Mouse (Mus musculus): ENCODE results near the gene Nab2. TPM values are rescaled to one million over a fixed set of nuclear protein-coding genes. Genes with fewer than 3 reads are reported as not detected.

Gene Nab2
- polyA plus RNA-seq, 1 experiment from 2014 or later: 5.7 TPM

- WGBS: under 1% methylated on average over 67 of the region's 71 CpGs
- H3K4me3 ChIP-seq (ENCODE audit: low read depth, low read length): peak overlapping the region; percentile 87
- peaks cover 3% of the 10 kb centered on the region; the same call in 1 of the 2 replicates for H3K4me1 ChIP-seq (replicated peaks; ENCODE audit: control insufficient read depth, insufficient read depth, low read length)
- peak; percentile 94 for ATAC-seq (replicated peaks; ENCODE audit: low FRiP score)
- H3K9me3 ChIP-seq (ENCODE audit: control insufficient read depth, low read length): no peaks in the 10 kb centered on the region
- peak overlapping the region; percentile 76 for H3K9ac ChIP-seq (ENCODE audit: low read depth, low read length)
- peak; percentile 93 for DNase-seq (ENCODE audit: low spot score)
- no peaks in the 10 kb centered on the region for H3K36me3 ChIP-seq (ENCODE audit: control insufficient read depth, insufficient read depth, low read length)
- H3K4me2 ChIP-seq: peak overlapping the region; percentile 98
- no peaks in the 10 kb centered on the region for H3K27me3 ChIP-seq (replicated peaks; ENCODE audit: control insufficient read depth, insufficient read depth, low read length)
- peak overlapping the region; percentile 66 for H3K27ac ChIP-seq (ENCODE audit: low read depth, low read length)
These were observed 8.6 kb upstream of the Nab2 start for GRCm38 (mm10) chr10:127676691-127677548.

- H3K4me2 ChIP-seq: peak overlapping the region; percentile 58
- peak overlapping the region; percentile 3; the same call in 1 of the 2 replicates for H3K9ac ChIP-seq (ENCODE audit: low read depth, low read length)
- H3K4me3 ChIP-seq (ENCODE audit: low read depth, low read length): peak overlapping the region; percentile 87
- H3K4me1 ChIP-seq (replicated peaks; ENCODE audit: control insufficient read depth, insufficient read depth, low read length): peaks cover 3% of the 10 kb centered on the region; the same call in 1 of the 2 replicates
- no peaks in the 10 kb centered on the region for H3K9me3 ChIP-seq (ENCODE audit: control insufficient read depth, low read length)
- DNase-seq (ENCODE audit: low spot score): no peak
- no peaks in the 10 kb centered on the region for H3K36me3 ChIP-seq (ENCODE audit: control insufficient read depth, insufficient read depth, low read length)
- ATAC-seq (replicated peaks; ENCODE audit: low FRiP score): no peak
- no peak overlapping the region; the same call in 1 of the 2 replicates for H3K27ac ChIP-seq (ENCODE audit: low read depth, low read length)
- WGBS: 49% methylated on average over 5 of the region's 5 CpGs
- no peaks in the 10 kb centered on the region for H3K27me3 ChIP-seq (replicated peaks; ENCODE audit: control insufficient read depth, insufficient read depth, low read length)
These were observed 7.6 kb upstream of the Nab2 start for GRCm38 (mm10) chr10:127675859-127676398.

DNA sequence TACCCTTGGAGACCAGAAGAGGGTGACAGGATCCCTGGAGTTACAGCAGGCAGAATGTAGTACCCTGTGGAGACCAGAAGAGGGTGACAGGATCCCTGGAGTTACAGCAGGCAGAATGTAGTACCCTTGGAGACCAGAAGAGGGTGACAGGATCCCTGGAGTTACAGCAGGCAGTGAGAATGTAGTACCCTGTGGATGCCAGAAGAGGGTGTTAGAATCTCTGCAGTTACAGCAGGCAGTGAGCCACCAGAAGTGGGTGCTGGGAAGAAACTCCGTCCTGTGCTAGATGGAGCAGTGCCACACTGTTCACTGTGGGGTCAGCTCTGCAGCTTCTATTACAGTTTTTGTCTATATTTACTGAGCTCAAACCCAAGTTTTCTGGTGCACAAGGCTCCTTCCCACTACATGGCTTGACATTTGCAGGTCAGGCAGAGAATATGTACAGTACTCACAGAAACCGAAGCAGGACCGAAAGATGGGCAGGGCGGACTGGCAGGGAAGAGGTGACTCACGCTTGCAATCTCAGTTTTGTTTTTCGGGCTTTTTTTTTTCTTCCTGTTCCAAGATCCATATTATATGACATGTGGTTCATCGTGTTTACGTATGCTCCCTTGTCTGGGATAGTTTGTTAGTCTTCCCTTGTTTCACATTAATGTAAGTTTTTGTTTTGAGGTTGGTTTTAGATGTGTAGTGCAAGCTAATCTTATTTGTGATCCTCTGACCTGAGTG, 6.6 kb upstream of the Nab2 start:
- DNase-seq (ENCODE audit: low spot score) (no peak), ATAC-seq (replicated peaks; ENCODE audit: low FRiP score) (no peak)
- Histone ChIP-seq H3K9me3 (ENCODE audit: control insufficient read depth, low read length) (no peaks in the 10 kb centered on the region), H3K4me2 (no peak overlapping the region), H3K36me3 (ENCODE audit: control insufficient read depth, insufficient read depth, low read length) (no peaks in the 10 kb centered on the region), H3K27ac (ENCODE audit: low read depth, low read length) (no peak overlapping the region), H3K4me3 (ENCODE audit: low read depth, low read length) (no peak overlapping the region), H3K27me3 (replicated peaks; ENCODE audit: control insufficient read depth, insufficient read depth, low read length) (no peaks in the 10 kb centered on the region), H3K4me1 (replicated peaks; ENCODE audit: control insufficient read depth, insufficient read depth, low read length) (peaks cover 3% of the 10 kb centered on the region; the same call in 1 of the 2 replicates), H3K9ac (ENCODE audit: low read depth, low read length) (no peak overlapping the region)
- WGBS: 89% methylated on average over 8 of the region's 8 CpGs

DNA sequence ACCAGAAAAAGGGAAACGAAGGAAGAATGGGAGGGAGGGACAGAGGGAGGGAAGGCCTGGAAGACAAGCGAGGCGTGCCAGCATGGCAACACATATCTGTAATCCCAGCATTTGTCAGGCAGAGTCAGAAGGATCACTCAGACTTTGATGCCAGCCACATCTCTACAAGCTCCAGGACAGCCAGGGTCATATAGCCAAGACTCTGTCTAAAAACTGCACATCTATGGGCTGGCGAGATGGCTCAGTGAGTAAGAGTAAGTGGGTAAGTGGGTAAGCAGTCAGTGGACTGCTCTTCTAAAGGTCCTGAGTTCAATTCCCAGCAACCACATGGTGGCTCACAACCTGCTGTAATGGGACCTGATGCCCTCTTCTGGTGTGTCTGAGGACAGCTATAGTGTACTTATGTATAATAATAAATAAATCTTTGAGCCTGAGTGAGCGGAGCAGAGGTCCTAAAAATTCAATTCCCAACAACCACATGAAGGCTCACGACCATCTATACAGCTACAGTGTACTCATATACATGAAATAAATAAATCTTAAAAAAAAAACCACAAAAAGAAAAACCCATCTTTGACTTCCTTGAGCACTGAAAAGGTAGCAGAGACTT, 5.8 kb upstream of the Nab2 start:
- DNase-seq (ENCODE audit: low spot score) (no peak), ATAC-seq (replicated peaks; ENCODE audit: low FRiP score) (no peak)
- Histone ChIP-seq H3K27ac (ENCODE audit: low read depth, low read length) (no peak overlapping the region), H3K4me1 (replicated peaks; ENCODE audit: control insufficient read depth, insufficient read depth, low read length) (peaks cover 9% of the 10 kb centered on the region), H3K36me3 (ENCODE audit: control insufficient read depth, insufficient read depth, low read length) (no peaks in the 10 kb centered on the region), H3K9ac (ENCODE audit: low read depth, low read length) (no peak overlapping the region), H3K4me3 (ENCODE audit: low read depth, low read length) (no peak overlapping the region), H3K27me3 (replicated peaks; ENCODE audit: control insufficient read depth, insufficient read depth, low read length) (no peaks in the 10 kb centered on the region), H3K4me2 (no peak overlapping the region), H3K9me3 (ENCODE audit: control insufficient read depth, low read length) (no peaks in the 10 kb centered on the region)
- 87% methylated on average over 6 of the region's 6 CpGs for WGBS

DNA sequence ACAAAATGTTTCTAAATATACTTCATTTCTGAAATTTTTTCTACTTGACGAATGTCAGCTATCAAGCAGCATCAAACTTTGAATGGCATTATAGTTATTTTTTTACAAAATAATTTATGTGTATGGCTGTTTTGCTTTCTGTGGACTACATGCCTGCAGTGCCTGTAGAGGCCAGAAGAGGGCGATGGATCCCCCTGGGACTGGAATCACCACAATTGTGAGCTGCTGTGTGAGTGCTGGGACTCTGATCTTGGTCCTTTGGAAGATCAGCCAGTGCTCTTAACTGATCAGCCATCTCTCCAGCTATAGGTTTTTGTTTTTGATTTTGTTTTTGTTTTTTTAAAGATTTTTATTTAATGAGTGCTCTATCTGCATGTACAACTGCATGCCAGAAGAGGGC, 2.9 kb upstream of the Nab2 start:
- H3K9me3 ChIP-seq (ENCODE audit: control insufficient read depth, low read length): no peaks in the 10 kb centered on the region
- DNase-seq (ENCODE audit: low spot score) (no peak), ATAC-seq (replicated peaks; ENCODE audit: low FRiP score) (no peak)
- peaks cover 23% of the 10 kb centered on the region for H3K27me3 ChIP-seq (replicated peaks; ENCODE audit: control insufficient read depth, insufficient read depth, low read length)
- no peak overlapping the region for H3K9ac ChIP-seq (ENCODE audit: low read depth, low read length)
- no peak overlapping the region for H3K27ac ChIP-seq (ENCODE audit: low read depth, low read length)
- H3K4me2 ChIP-seq: no peak overlapping the region
- WGBS: 27% methylated on average over 2 of the region's 2 CpGs
- peaks cover 19% of the 10 kb centered on the region for H3K4me1 ChIP-seq (replicated peaks; ENCODE audit: control insufficient read depth, insufficient read depth, low read length)
- H3K36me3 ChIP-seq (ENCODE audit: control insufficient read depth, insufficient read depth, low read length): no peaks in the 10 kb centered on the region
- H3K4me3 ChIP-seq (ENCODE audit: low read depth, low read length): no peak overlapping the region

- DNase-seq (ENCODE audit: low spot score) (no peak), ATAC-seq (replicated peaks; ENCODE audit: low FRiP score) (no peak)
- Histone ChIP-seq H3K36me3 (ENCODE audit: control insufficient read depth, insufficient read depth, low read length) (no peaks in the 10 kb centered on the region), H3K4me2 (no peak overlapping the region), H3K4me1 (replicated peaks; ENCODE audit: control insufficient read depth, insufficient read depth, low read length) (peaks cover 22% of the 10 kb centered on the region), H3K9ac (ENCODE audit: low read depth, low read length) (no peak overlapping the region), H3K27ac (ENCODE audit: low read depth, low read length) (no peak overlapping the region), H3K27me3 (replicated peaks; ENCODE audit: control insufficient read depth, insufficient read depth, low read length) (peaks cover 34% of the 10 kb centered on the region), H3K9me3 (ENCODE audit: control insufficient read depth, low read length) (no peaks in the 10 kb centered on the region), H3K4me3 (ENCODE audit: low read depth, low read length) (no peak overlapping the region)
- 67% methylated on average over 2 of the region's 2 CpGs for WGBS
These were observed 1.8 kb upstream of the Nab2 start for GRCm38 (mm10) chr10:127670185-127670584.

GRCm38 (mm10) chr10:127669170-127669569, 802 bp upstream of the Nab2 start:
- peaks cover 29% of the 10 kb centered on the region for H3K4me1 ChIP-seq (replicated peaks; ENCODE audit: control insufficient read depth, insufficient read depth, low read length)
- H3K27ac ChIP-seq (ENCODE audit: low read depth, low read length): no peak overlapping the region; the same call in 1 of the 2 replicates
- peaks cover 45% of the 10 kb centered on the region for H3K27me3 ChIP-seq (replicated peaks; ENCODE audit: control insufficient read depth, insufficient read depth, low read length)
- no peak overlapping the region for H3K9ac ChIP-seq (ENCODE audit: low read depth, low read length)
- 34% methylated on average over 7 of the region's 7 CpGs for WGBS
- H3K9me3 ChIP-seq (ENCODE audit: control insufficient read depth, low read length): no peaks in the 10 kb centered on the region
- DNase-seq (ENCODE audit: low spot score) (no peak), ATAC-seq (replicated peaks; ENCODE audit: low FRiP score) (no peak)
- H3K4me3 ChIP-seq (ENCODE audit: low read depth, low read length): no peak overlapping the region; the same call in 1 of the 2 replicates
- H3K4me2 ChIP-seq: peak overlapping the region; percentile 93
- no peaks in the 10 kb centered on the region for H3K36me3 ChIP-seq (ENCODE audit: control insufficient read depth, insufficient read depth, low read length)
